Mouse (Mus musculus): Measurements from ENCODE around the gene Ccnk. TPM values are rescaled to one million over a fixed set of nuclear protein-coding genes. Genes with fewer than 3 reads are reported as not detected.

Gene Ccnk
- polyA plus RNA-seq (2014; fragmentation: Illumina TruSeq; extraction: RNeasy Lipid Tissue Mini Kit (QIAGEN cat#74804); ENCODE audit: low read depth, low replicate concordance), result 297 TPM

DNA sequence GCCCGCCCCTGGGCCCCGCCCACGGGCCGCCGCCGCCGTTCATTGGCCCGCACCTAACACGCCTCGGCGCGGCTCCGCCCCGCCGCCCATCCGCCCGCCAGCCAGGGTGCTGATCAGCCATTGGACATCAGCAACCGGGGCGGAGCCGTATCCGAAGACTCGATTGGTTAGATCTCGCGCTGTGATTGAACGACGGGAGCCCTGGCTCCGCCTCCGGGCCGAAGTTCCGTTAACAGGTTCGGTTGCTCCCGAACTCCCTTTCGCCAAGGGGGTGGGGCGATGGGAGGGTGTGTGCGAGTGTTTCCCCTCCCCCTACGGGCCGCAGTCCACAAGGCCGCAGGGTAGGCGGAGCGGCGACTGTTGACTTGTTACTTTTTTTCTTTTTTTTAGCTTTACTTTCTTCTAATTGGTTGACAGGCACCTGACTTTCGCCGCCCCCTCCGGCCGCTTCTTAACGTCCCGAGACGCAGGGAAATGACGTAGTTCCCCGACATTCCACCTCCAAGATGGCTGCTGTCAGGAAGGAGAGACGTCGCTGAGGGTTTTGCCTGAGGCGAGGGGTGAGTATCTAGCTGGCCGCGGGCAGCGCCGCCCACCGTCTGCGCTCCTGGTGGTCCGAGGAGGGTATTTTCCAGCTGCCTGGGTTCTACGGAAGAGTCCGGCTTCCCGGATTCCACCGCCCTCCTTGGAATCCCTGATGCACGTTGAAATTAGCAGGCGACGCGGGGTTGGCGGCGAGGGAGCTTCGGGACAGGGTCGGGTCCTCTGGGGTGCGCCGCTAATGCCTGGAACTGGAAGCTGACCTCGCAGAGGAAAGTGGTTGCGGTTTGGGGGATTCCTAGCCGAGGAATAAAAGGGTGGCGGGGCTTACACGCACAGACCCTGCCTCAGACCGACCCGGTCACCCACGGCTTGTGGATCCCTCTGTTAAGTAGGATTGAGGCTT lies at the start of gene Ccnk:
Gene Ccnk, plus strand, starts transcription at position 259 of the 946 bp plus-strand sequence.

DNA sequence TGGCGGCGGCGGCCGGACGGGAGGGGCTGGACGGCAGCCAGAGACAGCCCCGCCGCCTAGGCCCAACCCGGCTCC lies 296 bp upstream of the Ccnk start, which contains the start of gene Setd3:
Gene Setd3, minus strand, starts transcription at position 69 of the 75 bp plus-strand sequence.

Other genes with a start within 250 kb of the Ccnk start
- gene Bcl11b, start 176.0 kb upstream of the Ccnk start, polyA plus RNA-seq (2014; fragmentation: Illumina TruSeq; extraction: RNeasy Lipid Tissue Mini Kit (QIAGEN cat#74804); ENCODE audit: low read depth, low replicate concordance), result 0.10 TPM
- 150 TPM for gene Setd3, start 265 bp upstream of the Ccnk start, polyA plus RNA-seq (2014; fragmentation: Illumina TruSeq; extraction: RNeasy Lipid Tissue Mini Kit (QIAGEN cat#74804); ENCODE audit: low read depth, low replicate concordance)
- 1.5 TPM for gene Ccdc85c, start 95.8 kb downstream of the Ccnk start, polyA plus RNA-seq (2014; fragmentation: Illumina TruSeq; extraction: RNeasy Lipid Tissue Mini Kit (QIAGEN cat#74804); ENCODE audit: low read depth, low replicate concordance)
- gene Hhipl1, start 126.7 kb downstream of the Ccnk start, polyA plus RNA-seq (2014; fragmentation: Illumina TruSeq; extraction: RNeasy Lipid Tissue Mini Kit (QIAGEN cat#74804); ENCODE audit: low read depth, low replicate concordance), result 0.11 TPM
- 2.7 TPM for gene Cyp46a1, start 154.8 kb downstream of the Ccnk start, polyA plus RNA-seq (2014; fragmentation: Illumina TruSeq; extraction: RNeasy Lipid Tissue Mini Kit (QIAGEN cat#74804); ENCODE audit: low read depth, low replicate concordance)
- 2.4 TPM for gene Eml1, start 191.4 kb downstream of the Ccnk start, polyA plus RNA-seq (2014; fragmentation: Illumina TruSeq; extraction: RNeasy Lipid Tissue Mini Kit (QIAGEN cat#74804); ENCODE audit: low read depth, low replicate concordance)

Measured in testis, adult 10 weeks (tissue).